In genomic region chr5:127456076-127456475, GRCm38 (mm10) we compare ENCODE assay signal across 14 mouse cellular contexts.
DNase-seq lines count a peak whose midpoint lies in the region.
"Had no signal": no experiment of that assay in that cellular context is flagged by ENCODE, and none has a peak within 500 bp of the region (broad histone marks: within the 10 kb centered on the region; RNA-seq: fewer than 3 reads in every experiment).

No protein-coding gene starts in this region.

- intact Hi-C loops in left cerebral cortex, postnatal 4 days (cut with DNase I): no loop called here

- peak; percentile 53 to 58 for DNase-seq in cerebellum, postnatal 10 days
- DNase-seq in cerebellum, postnatal 36 days: no peak
- peak; percentile 14 for DNase-seq in left cerebral cortex, postnatal 4 days
- DNase-seq in left cerebral cortex, adult 18-20 months (ENCODE audit: low spot score in 2 of 2): no peak
- DNase-seq: adrenal gland, adult 2 months; adrenal gland, adult 8-10 months; adrenal gland, postnatal 10 days; adrenal gland, postnatal 14 days; adrenal gland, postnatal 25 days; adrenal gland, postnatal 36 days; B cell, adult 2 months; cerebellum, adult 11 months; cerebellum, adult 11-12 months; cerebellum, adult 18-20 months had no signal

Comparison
In these comparisons a context has a peak if more than half of its experiments do, and no peak if none do; other contexts are left out.
1. DNase-seq: peak in cerebellum, postnatal 10 days (2 of 2) and left cerebral cortex, postnatal 4 days (single experiment); none in cerebellum, postnatal 36 days (0 of 2) and left cerebral cortex, adult 18-20 months (0 of 2).